Mouse (Mus musculus) erythroblast, adult 5-6 weeks (primary cell): ENCODE measurements around the gene Pcgf1. TPM values are rescaled to one million over a fixed set of nuclear protein-coding genes. Genes with fewer than 3 reads are reported as not detected.

Source experiments
- ATAC-seq: replicated peaks from 2 replicates; pipeline ENCODE4 v1.8.0; 2016; ENCODE audit warnings: moderate number of reproducible peaks, mild to moderate bottlenecking, moderate TSS enrichment, inconsistent platforms; ENCODE audit not compliant: poor library complexity, low FRiP score, severe bottlenecking
- total RNA-seq, 2 experiments: library from RNA; stranded (forward) in 1 of 2; stranded (reverse) in 1 of 2; fragments of 150-400 nt in 1 of 2; fragments of 200-764, 138-1000 nt in 1 of 2; gene quantifications; 2 replicates each; pipeline versions ENCODE4 v1.2.3 to v1.2.4; 2015 to 2017; ENCODE audit warnings: low replicate concordance in 2 of 2

Gene Pcgf1
- total RNA-seq, 2 experiments from 2014 or later: 18.1 to 19.8 TPM

- no peak for ATAC-seq
These were observed 19.9 kb upstream of the Pcgf1 start, which contains the start of gene Dqx1 for GRCm38 (mm10) chr6:83057790-83058189. Gene Dqx1, plus strand, starts transcription at chr6:83057844.

- no peak for ATAC-seq
These were observed 18.9 kb upstream of the Pcgf1 start for GRCm38 (mm10) chr6:83058725-83059124.

- ATAC-seq: no peak
These were observed 11.7 kb upstream of the Pcgf1 start for GRCm38 (mm10) chr6:83065995-83066394.

GRCm38 (mm10) chr6:83066441-83066840 is 11.2 kb upstream of the Pcgf1 start:
- no peak for ATAC-seq

GRCm38 (mm10) chr6:83068221-83068620 is 9.4 kb upstream of the Pcgf1 start:
- no peak for ATAC-seq

GRCm38 (mm10) chr6:83068706-83069487 is 8.8 kb upstream of the Pcgf1 start:
- no peak for ATAC-seq

- no peak for ATAC-seq
These were observed 8.0 kb upstream of the Pcgf1 start for GRCm38 (mm10) chr6:83069488-83070246.

- ATAC-seq: no peak
These were observed 7.6 kb upstream of the Pcgf1 start, which contains the start of gene Tlx2 for GRCm38 (mm10) chr6:83070247-83070310. Gene Tlx2, minus strand, starts transcription at chr6:83070293.

- no peak for ATAC-seq
These were observed 7.1 kb upstream of the Pcgf1 start for GRCm38 (mm10) chr6:83070311-83071219.

- ATAC-seq: no peak
These were observed 6.4 kb upstream of the Pcgf1 start for GRCm38 (mm10) chr6:83071220-83071619.

GRCm38 (mm10) chr6:83074979-83075378 is 2.7 kb upstream of the Pcgf1 start:
- no peak for ATAC-seq

GRCm38 (mm10) chr6:83078324-83078858 is 722 bp downstream of the Pcgf1 start:
- ATAC-seq: peak; percentile 93

- ATAC-seq: no peak
These were observed 2.5 kb downstream of the Pcgf1 start for GRCm38 (mm10) chr6:83080210-83080609.

- ATAC-seq: no peak
These were observed 5.8 kb downstream of the Pcgf1 start for GRCm38 (mm10) chr6:83083497-83083896.

- no peak for ATAC-seq
These were observed 6.8 kb downstream of the Pcgf1 start for GRCm38 (mm10) chr6:83084477-83084876.

- ATAC-seq: no peak
These were observed 8.7 kb downstream of the Pcgf1 start, which contains the start of gene Lbx2 for GRCm38 (mm10) chr6:83086121-83087035. Gene Lbx2, plus strand, starts transcription at chr6:83086367.

GRCm38 (mm10) chr6:83087205-83087925 is 9.7 kb downstream of the Pcgf1 start:
- no peak for ATAC-seq

- no peak for ATAC-seq
These were observed 10.2 kb downstream of the Pcgf1 start for GRCm38 (mm10) chr6:83087926-83088260.
